Mouse (Mus musculus): ENCODE data around the gene Lamc3.

DNA sequence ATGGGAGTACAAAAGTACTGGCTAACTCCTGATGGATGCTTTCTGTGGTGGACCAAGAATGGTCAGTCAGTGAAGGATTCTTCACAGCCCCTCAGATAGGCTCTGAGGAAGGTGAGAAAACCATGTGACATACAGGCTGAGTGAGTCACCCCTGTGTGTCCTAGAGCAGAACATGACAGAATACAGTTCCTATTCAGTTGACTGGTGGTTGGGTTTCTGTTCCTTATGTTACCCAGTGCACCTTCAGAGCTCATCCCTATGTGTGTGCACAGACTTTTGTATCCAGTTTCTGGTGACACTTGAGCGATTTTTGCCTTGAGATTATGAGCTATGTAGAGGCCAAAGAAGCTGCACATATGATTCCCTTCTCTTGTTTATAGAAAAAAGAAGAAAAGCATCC, 100.7 kb downstream of the Lamc3 start:
- TF ChIP-seq EP300 (IDR thresholded peaks at IDR 0.05; ENCODE audit: low read depth) (no peak), CTCF (IDR thresholded peaks at IDR 0.05; ENCODE audit: low read depth) (no peak)
